Mouse (Mus musculus) limb, embryonic 14.5 days (tissue): ENCODE results near the gene Usp29. TPM values are rescaled to one million over a fixed set of nuclear protein-coding genes. Genes with fewer than 3 reads are reported as not detected.

Experiments used
- ATAC-seq: fragments of 200-750 bp; cut with Nextera tagmentation; 2 replicates; pipeline ENCODE4 v1.8.0; 2017; ENCODE audit warnings: low read depth, moderate number of reproducible peaks, moderate TSS enrichment; ENCODE audit not compliant: low FRiP score
- DNase-seq: peaks from one replicate; pipeline ENCODE4 v3.0.0-alpha.2; 2015; ENCODE audit warnings: low spot score
- H3K27ac ChIP-seq: fragments of 300-500 bp; sonication (generic); replicated peaks from 2 replicates; pipeline ENCODE4 v1.5.1; 2014; ENCODE audit warnings: low read depth, mild to moderate bottlenecking, low read length, moderate library complexity, mixed read lengths
- H3K27me3 ChIP-seq: fragments of 300-500 bp; sonication (generic); 2 replicates; pipeline ENCODE4 v1.6.1; 2014; ENCODE audit warnings: low read length, mixed read lengths; ENCODE audit not compliant: control insufficient read depth, insufficient read depth
- H3K36me3 ChIP-seq: fragments of 300-500 bp; sonication (generic); 2 replicates; pipeline ENCODE4 v1.6.1; 2014; ENCODE audit warnings: mild to moderate bottlenecking, low read length, moderate library complexity, mixed read lengths; ENCODE audit not compliant: control insufficient read depth, insufficient read depth
- H3K4me1 ChIP-seq: fragments of 300-500 bp; sonication (generic); 2 replicates; pipeline ENCODE4 v1.6.1; 2014; ENCODE audit warnings: antibody characterized with exemption, low read length, mixed read lengths; ENCODE audit not compliant: control insufficient read depth, insufficient read depth
- H3K4me2 ChIP-seq: fragments of 300-500 bp; sonication (generic); replicated peaks from 2 replicates; pipeline ENCODE4 v1.6.1; 2014; ENCODE audit warnings: low read depth, mild to moderate bottlenecking, low read length, moderate library complexity; ENCODE audit not compliant: severe bottlenecking
- H3K4me3 ChIP-seq: fragments of 300-500 bp; sonication (generic); replicated peaks from 2 replicates; pipeline ENCODE4 v1.5.1; 2014; ENCODE audit warnings: low read length
- H3K9ac ChIP-seq: fragments of 300-500 bp; sonication (generic); 2 replicates; pipeline ENCODE4 v1.6.1; 2014; ENCODE audit warnings: mild to moderate bottlenecking, low read depth, low read length, moderate library complexity; ENCODE audit not compliant: severe bottlenecking
- H3K9me3 ChIP-seq: fragments of 300-500 bp; sonication (generic); 2 replicates; pipeline ENCODE4 v1.6.1; 2016; ENCODE audit warnings: low read length; ENCODE audit not compliant: control insufficient read depth
- POLR2A ChIP-seq: fragments of 200-500 bp; IDR thresholded peaks from 2 replicates; pipeline ENCODE4 v1.8.0; 2012; ENCODE audit warnings: inconsistent platforms, mild to moderate bottlenecking, moderate library complexity, borderline replicate concordance; ENCODE audit not compliant: insufficient read depth, insufficient read length; ENCODE audit errors: extremely low read depth
- WGBS: fragments of 180-500 bp; shearing (Covaris S2); extraction: QIAGEN DNeasy Blood & Tissue Kit; methylation state at CpG from one replicate; pipeline ENCODE4 v1.1.7; 2014; 5-methylcytosine and 5-hydroxymethylcytosine counted together
- polyA plus RNA-seq, 2 experiments: library from polyadenylated mRNA; depleted of rRNA in 1 of 2; stranded (reverse) in 1 of 2; unstranded in 1 of 2; fragments of >200 nt; fragmentation: Nextera tagmentation in 1 of 2; extraction: Ambion mirVana in 1 of 2; gene quantifications; 2 replicates each; pipeline versions ENCODE4 v1.2.1 to v1.2.3; 2012 to 2014

Usp29 gene
- polyA plus RNA-seq, 2 experiments: 10.7 to 20.7 TPM

DNA sequence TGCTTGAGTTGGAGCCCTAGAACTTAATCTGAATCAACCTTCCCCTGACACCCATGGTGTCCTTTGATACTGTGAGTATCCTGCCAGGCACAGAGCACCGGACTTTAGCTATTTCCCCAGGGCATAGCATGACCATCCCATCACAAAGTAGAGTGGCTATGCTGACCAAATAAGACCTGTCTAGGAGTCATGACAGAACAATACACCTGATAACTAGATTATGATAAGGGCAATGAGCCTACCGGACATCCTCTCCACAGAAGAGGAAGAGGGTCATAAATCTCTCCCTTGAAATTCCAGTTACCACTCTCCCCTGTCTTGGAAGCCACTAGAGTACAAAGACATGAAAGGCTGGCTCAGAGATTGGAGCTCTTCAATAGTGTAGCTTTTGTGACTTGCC is 56.6 kb downstream of the Usp29 start:
- H3K4me3 ChIP-seq: no peak overlapping the region
- 64% methylated on average over 2 of the region's 2 CpGs for WGBS

DNA sequence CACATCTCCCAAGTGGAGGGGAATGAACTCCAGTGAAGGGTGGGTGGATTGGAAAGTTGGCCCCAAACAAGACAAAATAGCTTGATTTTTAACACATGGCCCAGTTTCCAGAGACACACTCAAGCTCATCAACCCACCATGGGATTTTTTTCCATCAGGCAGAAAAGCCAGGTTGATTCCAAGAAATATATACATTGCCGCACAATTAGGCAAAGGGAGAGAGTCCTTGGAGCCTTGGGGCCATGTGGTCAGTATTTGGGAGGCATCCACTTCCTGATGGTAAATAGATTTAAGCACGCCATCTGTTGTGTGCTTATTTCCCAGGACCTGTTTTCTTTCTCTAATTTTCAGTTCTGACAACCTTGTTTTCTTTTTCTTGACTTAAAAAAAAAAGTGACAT is 57.7 kb downstream of the Usp29 start:
- TF ChIP-seq POLR2A: no peak
- Histone ChIP-seq H3K27me3 (no peaks in the 10 kb centered on the region), H3K9ac (no peak overlapping the region), H3K27ac (no peak overlapping the region), H3K4me1 (peaks cover 16% of the 10 kb centered on the region), H3K4me2 (no peak overlapping the region), H3K36me3 (no peaks in the 10 kb centered on the region), H3K9me3 (no peaks in the 10 kb centered on the region), H3K4me3 (no peak overlapping the region)
- ATAC-seq (0 out of 2 replicates have a peak, but pooled peaks have one; percentile 28), DNase-seq (no peak)
- 55% methylated on average over 2 of the region's 2 CpGs for WGBS

More for the DNA sequence above, 56.6 kb downstream of the Usp29 start:
- H3K4me2 ChIP-seq: no peak overlapping the region
- H3K27ac ChIP-seq: no peak overlapping the region
- H3K36me3 ChIP-seq: no peaks in the 10 kb centered on the region
- no peaks in the 10 kb centered on the region for H3K27me3 ChIP-seq
- H3K4me1 ChIP-seq: peaks cover 22% of the 10 kb centered on the region
- no peak overlapping the region for H3K9ac ChIP-seq
- no peaks in the 10 kb centered on the region for H3K9me3 ChIP-seq
- TF ChIP-seq POLR2A: no peak
- no peak for ATAC-seq
- DNase-seq: no peak

DNA sequence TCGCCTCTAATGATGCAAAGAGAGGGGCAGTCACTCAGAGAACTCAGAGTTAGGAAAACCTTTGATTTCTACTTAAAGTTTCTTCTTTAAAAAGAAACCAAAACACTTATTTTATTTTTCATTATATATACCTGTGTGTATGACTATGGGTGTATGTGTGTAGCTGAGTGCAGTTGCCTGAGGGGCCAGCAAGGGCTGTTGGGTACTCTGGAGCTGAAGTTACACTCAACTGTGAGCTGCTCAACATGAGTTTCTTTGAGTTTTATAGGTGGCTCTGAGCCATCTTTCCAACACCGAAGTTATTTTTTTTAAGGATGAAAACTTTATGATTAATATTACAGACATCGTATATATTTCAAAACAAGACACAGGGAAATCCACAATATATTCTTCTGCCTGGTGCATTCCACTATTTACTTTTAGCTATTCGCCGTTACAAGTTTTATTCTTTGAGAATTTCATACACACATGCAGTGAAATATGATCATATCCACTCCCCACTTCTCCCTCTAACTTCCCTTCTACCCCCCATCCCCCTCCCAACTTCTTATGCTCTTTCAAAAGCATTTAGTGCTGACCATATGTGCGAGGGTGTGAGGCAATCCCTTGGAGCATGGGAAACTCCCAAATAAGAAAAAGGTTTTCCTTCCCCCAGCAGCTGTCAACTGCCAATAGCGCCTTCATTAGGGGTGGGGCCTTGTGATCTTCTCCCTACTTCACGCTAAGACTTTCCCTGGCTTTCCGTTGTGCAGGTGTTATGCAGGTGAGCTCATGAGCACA is 61.1 kb downstream of the Usp29 start:
- H3K9ac ChIP-seq: no peak overlapping the region; the same call in 1 of the 2 replicates
- peak; percentile 82 for ATAC-seq
- peak; percentile 76 for DNase-seq
- no peak for TF ChIP-seq POLR2A
- H3K4me1 ChIP-seq: 0 out of 2 replicates have a peak, but pooled peaks cover 3% of the 10 kb centered on the region
- peak overlapping the region; percentile 58 for H3K27ac ChIP-seq
- H3K27me3 ChIP-seq: no peaks in the 10 kb centered on the region
- 44% methylated on average over 9 of the region's 9 CpGs for WGBS
- no peaks in the 10 kb centered on the region for H3K9me3 ChIP-seq
- no peak overlapping the region for H3K4me2 ChIP-seq
- H3K36me3 ChIP-seq: no peaks in the 10 kb centered on the region
- H3K4me3 ChIP-seq: no peak overlapping the region

DNA sequence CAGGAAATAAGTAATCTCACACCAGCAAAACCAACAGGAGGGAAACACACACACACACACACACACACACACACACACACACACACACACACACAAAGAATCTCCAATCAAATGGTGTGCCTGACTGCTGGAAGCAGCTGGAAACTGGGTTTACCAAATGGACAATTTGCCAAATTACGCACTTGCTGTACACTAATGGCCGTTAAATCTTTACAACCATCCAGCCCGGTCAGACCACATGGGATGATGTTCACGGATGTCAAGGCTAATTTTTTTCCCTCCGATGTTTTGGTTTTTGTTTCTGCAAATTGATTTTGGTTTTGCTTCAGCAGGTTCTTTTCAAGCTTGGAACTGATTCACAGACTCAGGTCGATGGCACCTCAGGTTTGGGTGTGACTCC is 62.9 kb downstream of the Usp29 start:
- peaks cover 8% of the 10 kb centered on the region for H3K4me1 ChIP-seq
- WGBS: 37% methylated on average over 6 of the region's 6 CpGs
- no peak for TF ChIP-seq POLR2A

DNA sequence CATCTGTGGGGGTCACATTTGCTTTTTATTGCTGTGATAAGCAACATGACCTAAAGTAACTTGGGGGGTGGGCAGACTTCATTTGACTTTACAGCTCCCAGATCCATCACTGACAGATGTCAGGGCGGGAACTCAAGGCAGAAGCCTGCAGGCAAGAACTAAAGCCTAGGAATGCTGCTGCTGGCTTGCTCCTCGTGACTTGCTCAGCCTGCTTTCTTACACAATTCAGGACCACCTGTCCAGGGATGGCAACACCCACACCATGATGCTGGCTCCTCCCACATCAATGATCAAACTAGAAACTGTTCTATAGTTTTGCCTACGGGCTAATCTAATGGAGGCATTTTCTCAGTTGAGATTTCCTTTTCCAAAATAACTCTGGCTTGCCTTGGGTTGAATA is 63.4 kb downstream of the Usp29 start:
- H3K9me3 ChIP-seq: no peaks in the 10 kb centered on the region
- H3K4me3 ChIP-seq: no peak overlapping the region
- H3K27me3 ChIP-seq: no peaks in the 10 kb centered on the region
- 78% methylated on average over 3 of the region's 3 CpGs for WGBS
- ATAC-seq: no peak
- no peak overlapping the region for H3K27ac ChIP-seq
- no peaks in the 10 kb centered on the region for H3K36me3 ChIP-seq
- no peak overlapping the region for H3K4me2 ChIP-seq
- no peak for TF ChIP-seq POLR2A
- H3K4me1 ChIP-seq: peaks cover 9% of the 10 kb centered on the region
- H3K9ac ChIP-seq: no peak overlapping the region
- DNase-seq: no peak

More for the DNA sequence above, 62.9 kb downstream of the Usp29 start:
- Histone ChIP-seq H3K27ac (no peak overlapping the region), H3K27me3 (no peaks in the 10 kb centered on the region), H3K36me3 (no peaks in the 10 kb centered on the region), H3K9me3 (no peaks in the 10 kb centered on the region), H3K4me3 (no peak overlapping the region), H3K9ac (no peak overlapping the region), H3K4me2 (no peak overlapping the region)
- peak; percentile 59 for DNase-seq
- no peak for ATAC-seq
